Mouse (Mus musculus) small intestine, adult 2 months (tissue): ENCODE data around the gene Pde9a. TPM values are rescaled to one million over a fixed set of nuclear protein-coding genes. Genes with fewer than 3 reads are reported as not detected.

ENCODE experiments used
- H3K27ac ChIP-seq: fragments of 200-500 bp; 2 replicates; pipeline ENCODE4 v1.5.1; 2012; ENCODE audit warnings: low read depth, low read length, control low read depth, inconsistent platforms; ENCODE audit not compliant: insufficient read depth
- H3K27me3 ChIP-seq: fragments of 200-500 bp; 2 replicates; pipeline ENCODE4 v1.6.1; 2012; ENCODE audit warnings: mild to moderate bottlenecking, moderate library complexity, low read length, inconsistent platforms; ENCODE audit not compliant: control insufficient read depth, insufficient read depth
- H3K36me3 ChIP-seq: fragments of 200-500 bp; 2 replicates; pipeline ENCODE4 v1.6.1; 2012; ENCODE audit warnings: mild to moderate bottlenecking, low read length, control low read depth, inconsistent platforms; ENCODE audit not compliant: control insufficient read depth, insufficient read depth
- H3K4me1 ChIP-seq: fragments of 200-500 bp; 2 replicates; pipeline ENCODE4 v1.6.1; 2012; ENCODE audit warnings: low read length, inconsistent platforms, mixed read lengths; ENCODE audit not compliant: control insufficient read depth, insufficient read depth, insufficient read length
- H3K4me3 ChIP-seq: fragments of 200-500 bp; 2 replicates; pipeline ENCODE4 v1.5.1; 2012; ENCODE audit warnings: low read depth, mild to moderate bottlenecking, control low read depth, inconsistent platforms, low read length, moderate library complexity
- CTCF ChIP-seq: fragments of 200-500 bp; IDR thresholded peaks from 2 replicates; pipeline ENCODE4 v1.5.1; 2012; ENCODE audit warnings: low read depth, mild to moderate bottlenecking, control low read depth, inconsistent platforms, low read length, moderate library complexity, mixed read lengths; ENCODE audit not compliant: insufficient replicate concordance, insufficient read length; ENCODE audit errors: extremely low read depth
- POLR2A ChIP-seq: fragments of 200-500 bp; IDR thresholded peaks from 2 replicates; pipeline ENCODE4 v1.6.1; 2012; ENCODE audit warnings: low read depth, mild to moderate bottlenecking, control low read depth, inconsistent platforms, low read length, moderate library complexity
- WGBS: fragments of 180-500 bp; shearing (Covaris S2); methylation state at CpG from one replicate; pipeline ENCODE4 v1.1.7; 2018; 5-methylcytosine and 5-hydroxymethylcytosine counted together
- polyA plus RNA-seq: library from polyadenylated mRNA; depleted of rRNA; stranded (reverse); fragments of >200 nt; gene quantifications from 2 replicates; pipeline ENCODE4 v1.2.3, GENCODE M21; 2012

The Pde9a gene
- polyA plus RNA-seq, 1 experiment, result 394 TPM

- TF ChIP-seq POLR2A (no peak), CTCF (no peak)
- no peaks in the 10 kb centered on the region for H3K36me3 ChIP-seq
- H3K27ac ChIP-seq, result no peak overlapping the region
- no peak overlapping the region for H3K4me3 ChIP-seq
- 22% methylated on average over 6 of the region's 6 CpGs for WGBS
- H3K4me1 ChIP-seq, result peaks cover 9% of the 10 kb centered on the region; the same call in 1 of the 2 replicates
- H3K27me3 ChIP-seq, result no peaks in the 10 kb centered on the region
These were observed 101.5 kb downstream of the Pde9a start for GRCm38 (mm10) chr17:31487433-31488060.

GRCm38 (mm10) chr17:31491355-31491754 is 105.3 kb downstream of the Pde9a start:
- TF ChIP-seq CTCF (no peak), POLR2A (no peak)

GRCm38 (mm10) chr17:31492416-31492815 is 106.4 kb downstream of the Pde9a start:
- H3K4me1 ChIP-seq, result peaks cover 9% of the 10 kb centered on the region; the same call in 1 of the 2 replicates
- no peak overlapping the region for H3K27ac ChIP-seq
- H3K27me3 ChIP-seq, result no peaks in the 10 kb centered on the region
- peaks cover 12% of the 10 kb centered on the region for H3K36me3 ChIP-seq
- no peak for TF ChIP-seq POLR2A
- TF ChIP-seq CTCF, result peak; percentile 98
- no peak overlapping the region for H3K4me3 ChIP-seq
- 0% methylated on average over 2 of the region's 2 CpGs for WGBS

More at GRCm38 (mm10) chr17:31491355-31491754, 105.3 kb downstream of the Pde9a start:
- Histone ChIP-seq H3K27me3 (no peaks in the 10 kb centered on the region), H3K36me3 (peaks cover 5% of the 10 kb centered on the region; the same call in 1 of the 2 replicates), H3K4me1 (peaks cover 9% of the 10 kb centered on the region; the same call in 1 of the 2 replicates), H3K4me3 (no peak overlapping the region), H3K27ac (no peak overlapping the region)

- WGBS, result 91% methylated on average over 1 of the region's 1 CpGs
- Histone ChIP-seq H3K27ac (no peak overlapping the region), H3K4me3 (no peak overlapping the region), H3K27me3 (no peaks in the 10 kb centered on the region), H3K4me1 (no peaks in the 10 kb centered on the region), H3K36me3 (peaks cover 30% of the 10 kb centered on the region)
- no peak for TF ChIP-seq POLR2A
These were observed 109.0 kb downstream of the Pde9a start for GRCm38 (mm10) chr17:31494989-31495388.

DNA sequence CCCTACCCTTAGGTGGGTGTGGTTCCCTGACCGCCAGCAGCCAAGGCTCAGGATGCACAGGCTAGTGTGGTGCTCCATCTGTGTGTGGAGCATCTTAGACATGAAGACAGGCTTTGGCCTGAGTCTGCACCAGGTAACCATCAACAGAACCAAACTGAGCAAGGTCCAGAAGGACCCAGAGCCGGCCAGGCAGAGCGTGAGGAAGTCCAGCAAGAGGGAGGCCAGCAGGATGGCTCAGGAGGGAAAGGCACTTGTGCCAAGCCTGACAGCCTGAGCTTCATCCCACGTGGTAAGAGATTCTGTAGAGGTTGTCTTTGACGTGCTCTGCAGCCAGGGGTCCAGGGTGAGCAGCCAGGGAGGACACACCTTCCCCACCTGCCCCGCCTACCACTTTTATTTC is 111.7 kb downstream of the Pde9a start:
- no peak overlapping the region for H3K4me3 ChIP-seq
- no peaks in the 10 kb centered on the region for H3K27me3 ChIP-seq
- WGBS, result 85% methylated on average over 6 of the region's 6 CpGs
- no peaks in the 10 kb centered on the region for H3K4me1 ChIP-seq
- no peak overlapping the region for H3K27ac ChIP-seq
- peaks cover 40% of the 10 kb centered on the region for H3K36me3 ChIP-seq
- no peak for TF ChIP-seq POLR2A
- TF ChIP-seq CTCF, result no peak

- no peak overlapping the region for H3K4me3 ChIP-seq
- 93% methylated on average over 12 of the region's 12 CpGs for WGBS
- no peaks in the 10 kb centered on the region for H3K4me1 ChIP-seq
- peaks cover 51% of the 10 kb centered on the region for H3K36me3 ChIP-seq
- TF ChIP-seq POLR2A (no peak), CTCF (no peak)
- no peak overlapping the region for H3K27ac ChIP-seq
- no peaks in the 10 kb centered on the region for H3K27me3 ChIP-seq
These were observed 113.7 kb downstream of the Pde9a start for GRCm38 (mm10) chr17:31499725-31500124.

GRCm38 (mm10) chr17:31500416-31500815 is 114.4 kb downstream of the Pde9a start:
- Histone ChIP-seq H3K27me3 (no peaks in the 10 kb centered on the region), H3K36me3 (peaks cover 55% of the 10 kb centered on the region), H3K4me3 (no peak overlapping the region), H3K27ac (no peak overlapping the region), H3K4me1 (no peaks in the 10 kb centered on the region)
- no peak for TF ChIP-seq POLR2A
- no peak for TF ChIP-seq CTCF
- 87% methylated on average over 8 of the region's 8 CpGs for WGBS
